Mouse (Mus musculus): ENCODE measurements around the gene Gss. TPM values are rescaled to one million over a fixed set of nuclear protein-coding genes. Genes with fewer than 3 reads are reported as not detected.

Gss gene
- polyA plus RNA-seq (2012; rRNA removed), result 20.6 and 23.2 TPM in 2 replicates

DNA sequence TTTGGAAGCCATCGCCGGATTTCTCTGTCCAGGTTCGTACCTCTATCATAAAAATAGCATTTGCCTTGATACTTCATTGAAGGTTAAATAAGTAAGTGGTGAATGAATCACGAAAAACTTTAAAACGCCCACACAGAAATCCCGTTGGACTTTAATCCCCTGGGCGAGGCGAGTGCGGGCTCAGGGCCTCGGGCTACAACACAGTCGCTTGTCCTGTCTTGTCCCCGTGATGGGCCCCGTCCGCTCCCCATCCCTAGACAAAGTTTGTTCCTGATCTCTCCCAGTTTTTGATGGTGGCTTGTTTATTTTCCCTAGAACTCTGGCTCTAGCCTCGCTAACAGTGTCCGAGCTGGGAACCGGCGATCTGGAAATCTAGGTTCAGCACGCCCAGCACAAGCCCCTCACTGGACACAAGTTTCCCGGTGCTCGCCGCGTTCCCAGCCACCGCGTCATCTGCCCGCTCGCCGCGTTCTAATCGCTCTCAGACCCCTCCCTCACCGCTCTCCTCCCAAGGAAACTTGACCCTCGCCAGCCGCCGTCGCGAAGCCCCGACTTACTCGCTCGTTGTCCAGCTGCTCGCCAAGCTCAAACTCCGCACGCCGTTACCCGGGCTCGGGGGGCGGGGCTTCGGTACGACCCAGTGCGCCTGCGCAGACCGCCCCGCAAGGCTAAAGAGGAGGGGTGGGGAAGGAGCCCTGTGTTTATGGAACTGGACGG lies at the start of gene Gss:
TSS of gene Gss (minus strand) at position 674 of the 717 bp plus-strand sequence.
- Histone ChIP-seq H3K4me1 (replicated peaks; ENCODE audit: control insufficient read depth, insufficient read depth, low read length) (peaks cover 4% of the 10 kb centered on the region), H3K4me3 (ENCODE audit: control insufficient read depth, insufficient read depth, low read length) (peak within 1 kb of the TSS; percentile 77), H3K36me3 (ENCODE audit: control insufficient read depth, insufficient read depth, low read length) (no peaks in the 10 kb centered on the region), H3K27me3 (ENCODE audit: control insufficient read depth, insufficient read depth, low read length) (no peaks in the 10 kb centered on the region), H3K27ac (ENCODE audit: control insufficient read depth, insufficient read depth, low read length) (no peak within 1 kb of the TSS)
- TF ChIP-seq CTCF (IDR thresholded peaks at IDR 0.05; ENCODE audit: borderline replicate concordance, control insufficient read depth, extremely low read depth, insufficient read depth, low read length, poor library complexity), result no peak
- peak; percentile 65; the same call in 1 of the 2 replicates for TF ChIP-seq POLR2A (IDR thresholded peaks at IDR 0.05; ENCODE audit: control insufficient read depth, extremely low read depth, insufficient read depth, low read length, poor library complexity)
- peak; percentile 96 for DNase-seq
- under 1% methylated on average over 53 of the region's 53 CpGs for WGBS

DNA sequence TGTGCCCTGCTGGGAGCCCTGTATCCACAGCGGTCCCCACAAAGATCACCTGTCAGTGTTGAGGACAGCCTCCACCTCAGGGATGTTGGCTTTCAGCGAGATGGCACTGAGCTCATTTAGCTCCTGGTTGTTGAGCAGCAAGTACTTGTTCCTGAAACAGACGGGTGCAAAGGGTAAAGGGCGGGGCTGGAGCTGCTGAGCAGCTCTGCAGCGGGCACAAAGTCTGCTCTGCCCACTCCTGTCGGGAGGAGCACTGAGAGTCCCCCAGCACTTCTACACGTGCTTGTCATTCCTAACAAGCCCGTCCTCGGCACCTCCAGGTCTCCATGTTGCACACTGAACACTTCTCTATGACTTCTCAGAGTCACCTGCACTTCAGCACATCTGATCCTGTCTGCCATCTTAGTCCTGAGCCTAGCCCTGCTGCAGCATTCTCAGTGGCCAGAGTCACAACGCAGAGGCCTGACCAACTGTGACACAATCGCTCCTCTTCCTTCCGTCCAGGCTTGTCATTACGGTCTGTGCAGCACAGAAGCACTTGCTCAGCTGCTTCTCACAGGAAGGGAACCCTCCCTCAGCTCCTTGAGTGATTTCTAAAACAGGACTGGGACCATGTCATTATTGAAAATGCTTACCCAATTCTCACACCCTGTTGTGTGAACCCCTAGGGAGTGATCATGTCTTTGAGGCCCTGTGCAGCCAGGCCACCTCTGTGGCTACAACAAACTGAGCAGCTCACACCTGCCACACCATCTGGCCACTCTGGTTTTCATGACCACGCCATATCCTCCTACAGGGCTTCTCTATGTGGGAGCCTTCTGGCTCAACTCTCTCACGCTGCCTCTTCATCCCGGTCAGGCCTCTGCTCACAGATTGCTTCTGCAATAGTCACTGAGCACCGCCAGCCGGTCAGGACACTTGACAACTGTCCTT lies 49.2 kb upstream of the Gss start:
- peaks cover 90% of the 10 kb centered on the region for H3K36me3 ChIP-seq (ENCODE audit: control insufficient read depth, insufficient read depth, low read length)
- no peaks in the 10 kb centered on the region for H3K4me1 ChIP-seq (replicated peaks; ENCODE audit: control insufficient read depth, insufficient read depth, low read length)
- WGBS, result 97% methylated on average over 18 of the region's 18 CpGs
- no peak for DNase-seq
- no peaks in the 10 kb centered on the region for H3K27me3 ChIP-seq (ENCODE audit: control insufficient read depth, insufficient read depth, low read length)
- TF ChIP-seq POLR2A (IDR thresholded peaks at IDR 0.05; ENCODE audit: control insufficient read depth, extremely low read depth, insufficient read depth, low read length, poor library complexity) (no peak), CTCF (IDR thresholded peaks at IDR 0.05; ENCODE audit: borderline replicate concordance, control insufficient read depth, extremely low read depth, insufficient read depth, low read length, poor library complexity) (no peak)
- no peak overlapping the region for H3K27ac ChIP-seq (ENCODE audit: control insufficient read depth, insufficient read depth, low read length)
- H3K4me3 ChIP-seq (ENCODE audit: control insufficient read depth, insufficient read depth, low read length), result no peak overlapping the region

DNA sequence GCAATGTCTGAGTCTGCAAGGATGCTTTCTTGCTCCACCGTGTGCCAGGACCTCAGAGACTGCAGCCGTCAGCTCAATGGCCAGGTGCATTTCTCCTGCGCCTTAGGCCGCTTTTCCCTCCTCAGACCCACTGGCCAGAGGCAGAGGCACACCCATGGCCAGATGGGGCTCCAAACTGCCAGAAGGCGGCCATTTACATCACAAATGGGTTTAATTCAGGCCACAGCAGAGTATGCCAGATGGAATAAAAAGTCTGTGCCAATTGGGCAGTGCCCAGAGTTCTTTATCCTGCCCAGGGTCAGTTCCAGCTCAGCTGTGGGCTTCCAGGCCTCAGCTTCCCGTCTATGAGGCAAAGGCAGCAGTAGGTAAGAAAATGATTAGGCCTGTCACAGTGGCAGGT lies 48.0 kb upstream of the Gss start:
- Histone ChIP-seq H3K27ac (ENCODE audit: control insufficient read depth, insufficient read depth, low read length) (no peak overlapping the region), H3K4me3 (ENCODE audit: control insufficient read depth, insufficient read depth, low read length) (no peak overlapping the region), H3K27me3 (ENCODE audit: control insufficient read depth, insufficient read depth, low read length) (no peaks in the 10 kb centered on the region), H3K36me3 (ENCODE audit: control insufficient read depth, insufficient read depth, low read length) (peaks cover 95% of the 10 kb centered on the region), H3K4me1 (replicated peaks; ENCODE audit: control insufficient read depth, insufficient read depth, low read length) (no peaks in the 10 kb centered on the region)
- DNase-seq, result no peak
- TF ChIP-seq POLR2A (IDR thresholded peaks at IDR 0.05; ENCODE audit: control insufficient read depth, extremely low read depth, insufficient read depth, low read length, poor library complexity), result no peak
- no peak for TF ChIP-seq CTCF (IDR thresholded peaks at IDR 0.05; ENCODE audit: borderline replicate concordance, control insufficient read depth, extremely low read depth, insufficient read depth, low read length, poor library complexity)
- 96% methylated on average over 6 of the region's 6 CpGs for WGBS

DNA sequence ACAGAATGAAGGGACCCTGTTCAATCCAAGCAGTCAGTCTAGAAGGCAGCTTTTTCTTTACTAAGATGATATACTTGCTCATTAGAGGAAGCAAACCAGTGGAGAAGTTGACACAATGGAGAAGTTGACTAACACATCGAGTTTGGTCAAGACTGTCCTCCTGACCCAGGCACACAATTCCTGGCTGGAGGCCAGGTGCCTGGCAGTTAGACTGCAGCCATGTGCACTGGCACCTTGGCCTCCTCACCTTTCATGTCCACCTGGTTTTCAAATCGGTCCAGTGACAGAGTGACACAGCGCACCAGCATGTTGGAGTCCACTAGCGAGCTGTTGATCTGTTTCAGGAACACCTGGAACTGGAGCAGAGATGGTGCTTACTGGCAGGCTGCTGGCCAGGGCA lies 44.8 kb upstream of the Gss start:
- no peaks in the 10 kb centered on the region for H3K4me1 ChIP-seq (replicated peaks; ENCODE audit: control insufficient read depth, insufficient read depth, low read length)
- peaks cover 84% of the 10 kb centered on the region for H3K36me3 ChIP-seq (ENCODE audit: control insufficient read depth, insufficient read depth, low read length)
- H3K4me3 ChIP-seq (ENCODE audit: control insufficient read depth, insufficient read depth, low read length), result no peak overlapping the region
- no peaks in the 10 kb centered on the region for H3K27me3 ChIP-seq (ENCODE audit: control insufficient read depth, insufficient read depth, low read length)
- 90% methylated on average over 4 of the region's 4 CpGs for WGBS
- no peak for DNase-seq
- H3K27ac ChIP-seq (ENCODE audit: control insufficient read depth, insufficient read depth, low read length), result no peak overlapping the region
- no peak for TF ChIP-seq CTCF (IDR thresholded peaks at IDR 0.05; ENCODE audit: borderline replicate concordance, control insufficient read depth, extremely low read depth, insufficient read depth, low read length, poor library complexity)
- TF ChIP-seq POLR2A (IDR thresholded peaks at IDR 0.05; ENCODE audit: control insufficient read depth, extremely low read depth, insufficient read depth, low read length, poor library complexity), result no peak

DNA sequence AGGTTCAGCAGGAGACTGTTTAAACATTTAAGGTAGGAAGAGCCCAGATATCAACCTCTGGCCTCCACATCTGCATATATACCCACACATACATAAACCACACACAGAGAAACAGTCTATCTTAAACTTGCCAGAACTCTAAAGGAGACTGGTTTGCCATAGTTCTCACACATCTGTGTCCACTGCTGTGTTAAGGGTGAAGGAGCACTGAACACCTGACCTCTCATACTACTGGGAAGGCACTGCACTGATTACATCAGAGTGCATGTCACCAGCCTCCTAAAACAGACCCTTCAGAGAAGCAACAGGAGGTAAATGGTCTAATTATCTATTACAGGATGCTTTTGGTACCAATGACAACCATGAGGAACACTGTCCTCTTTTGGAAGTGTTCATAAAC lies 44.3 kb upstream of the Gss start:
- Histone ChIP-seq H3K4me1 (replicated peaks; ENCODE audit: control insufficient read depth, insufficient read depth, low read length) (no peaks in the 10 kb centered on the region), H3K27me3 (ENCODE audit: control insufficient read depth, insufficient read depth, low read length) (no peaks in the 10 kb centered on the region), H3K27ac (ENCODE audit: control insufficient read depth, insufficient read depth, low read length) (no peak overlapping the region), H3K4me3 (ENCODE audit: control insufficient read depth, insufficient read depth, low read length) (no peak overlapping the region), H3K36me3 (ENCODE audit: control insufficient read depth, insufficient read depth, low read length) (peaks cover 79% of the 10 kb centered on the region)
- TF ChIP-seq CTCF (IDR thresholded peaks at IDR 0.05; ENCODE audit: borderline replicate concordance, control insufficient read depth, extremely low read depth, insufficient read depth, low read length, poor library complexity), result no peak
- no peak for TF ChIP-seq POLR2A (IDR thresholded peaks at IDR 0.05; ENCODE audit: control insufficient read depth, extremely low read depth, insufficient read depth, low read length, poor library complexity)
- DNase-seq, result no peak

DNA sequence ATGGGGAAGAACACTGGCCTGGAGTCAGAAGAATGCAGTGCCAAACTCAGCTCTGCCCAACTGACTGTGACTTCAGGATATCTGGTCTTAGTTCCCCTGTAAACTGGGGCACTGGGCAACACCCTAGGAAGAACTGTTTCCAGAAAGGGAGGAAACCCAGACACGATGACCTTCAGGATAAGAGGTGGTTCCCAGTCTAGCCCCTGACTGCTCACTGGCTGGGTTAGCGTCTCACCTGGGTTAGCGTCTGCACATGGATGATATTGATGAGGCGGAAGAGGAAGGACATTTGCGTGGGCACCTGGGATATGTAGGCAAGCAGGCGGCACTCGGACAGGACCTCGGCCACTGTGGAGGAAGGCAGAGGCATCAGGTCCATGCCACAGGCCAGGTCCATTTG lies 43.4 kb upstream of the Gss start:
- DNase-seq, result no peak
- Histone ChIP-seq H3K4me1 (replicated peaks; ENCODE audit: control insufficient read depth, insufficient read depth, low read length) (no peaks in the 10 kb centered on the region), H3K27me3 (ENCODE audit: control insufficient read depth, insufficient read depth, low read length) (no peaks in the 10 kb centered on the region; the same call in 1 of the 2 replicates), H3K27ac (ENCODE audit: control insufficient read depth, insufficient read depth, low read length) (no peak overlapping the region), H3K36me3 (ENCODE audit: control insufficient read depth, insufficient read depth, low read length) (peaks cover 70% of the 10 kb centered on the region), H3K4me3 (ENCODE audit: control insufficient read depth, insufficient read depth, low read length) (no peak overlapping the region)
- WGBS, result 98% methylated on average over 8 of the region's 8 CpGs
- TF ChIP-seq POLR2A (IDR thresholded peaks at IDR 0.05; ENCODE audit: control insufficient read depth, extremely low read depth, insufficient read depth, low read length, poor library complexity) (no peak), CTCF (IDR thresholded peaks at IDR 0.05; ENCODE audit: borderline replicate concordance, control insufficient read depth, extremely low read depth, insufficient read depth, low read length, poor library complexity) (no peak)
